In the genomic region with DNA sequence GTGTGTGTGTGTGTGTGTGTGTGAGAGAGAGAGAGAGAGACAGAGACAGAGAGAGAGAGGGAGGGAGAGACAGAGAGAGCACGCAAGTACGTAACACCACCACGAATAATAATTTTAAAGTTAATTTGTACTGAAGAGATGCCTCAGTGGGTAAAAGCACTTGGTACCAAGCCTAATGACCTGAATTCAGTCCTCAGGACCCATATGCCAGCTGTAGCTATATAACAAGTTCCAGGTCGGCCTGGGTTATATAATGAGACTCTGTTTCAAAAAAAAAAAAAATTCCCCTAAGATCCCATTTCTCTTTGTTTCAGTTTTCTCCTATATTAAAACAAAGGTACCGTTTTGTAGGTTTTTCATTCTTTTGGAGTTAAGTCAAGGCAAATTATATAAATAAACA, we compare ENCODE assay signal across 18 mouse cellular contexts.
"Had no signal": no experiment of that assay in that cellular context is flagged by ENCODE, and none has a peak within 500 bp of the region (broad histone marks: within the 10 kb centered on the region; RNA-seq: fewer than 3 reads in every experiment).

No protein-coding gene starts in this region.

- H3K27ac ChIP-seq: lung, embryonic 15.5 days; midbrain, embryonic 10.5 days; midbrain, embryonic 12.5 days; neural tube, embryonic 13.5 days; neural tube, embryonic 15.5 days had no signal

- H3K4me3 ChIP-seq: lung, embryonic 15.5 days; midbrain, embryonic 10.5 days; midbrain, embryonic 12.5 days; myocyte; neural tube, embryonic 13.5 days; neural tube, embryonic 15.5 days had no signal

- DNase-seq: lung, adult 2 months; lung, postnatal 14 days; lung, postnatal 36 days; midbrain, embryonic 14.5 days; retina, postnatal 1 day; right cerebral cortex, adult 18-20 months; right cerebral cortex, postnatal 25 days; right cerebral cortex, postnatal 4 days; spleen, adult 18-20 months; thymus, adult 18-20 months; thymus, postnatal 14 days; thymus, postnatal 36 days had no signal

- H3K4me1 ChIP-seq: midbrain, embryonic 10.5 days; midbrain, embryonic 12.5 days had no signal
